Mouse (Mus musculus): ENCODE results near the gene Fgfr2. TPM values are rescaled to one million over a fixed set of nuclear protein-coding genes. Genes with fewer than 3 reads are reported as not detected.

Fgfr2 gene
- polyA plus RNA-seq, 1 experiment: 3.0 TPM

GRCm38 (mm10) chr7:132247091-132247490, 876.1 kb downstream of the Fgfr2 start:
- Histone ChIP-seq H3K4me3 (ENCODE audit: control insufficient read depth, low read depth, low read length) (no peak overlapping the region), H3K27ac (ENCODE audit: control insufficient read depth, insufficient read depth, low read depth, low read length) (no peak overlapping the region), H3K4me1 (ENCODE audit: control insufficient read depth, insufficient read depth, low read length) (peaks cover 13% of the 10 kb centered on the region), H3K36me3 (ENCODE audit: control insufficient read depth, insufficient read depth, low read length) (no peaks in the 10 kb centered on the region), H3K27me3 (ENCODE audit: control insufficient read depth, insufficient read depth, low read length) (no peaks in the 10 kb centered on the region)
- TF ChIP-seq CTCF (IDR thresholded peaks at IDR 0.05; ENCODE audit: control insufficient read depth, insufficient read depth, insufficient replicate concordance, low read depth, low read length) (no peak), POLR2A (IDR thresholded peaks at IDR 0.05; ENCODE audit: control insufficient read depth, low read depth, low read length) (no peak)

- Histone ChIP-seq H3K4me1 (ENCODE audit: control insufficient read depth, insufficient read depth, low read length) (peaks cover 13% of the 10 kb centered on the region), H3K36me3 (ENCODE audit: control insufficient read depth, insufficient read depth, low read length) (no peaks in the 10 kb centered on the region), H3K27me3 (ENCODE audit: control insufficient read depth, insufficient read depth, low read length) (no peaks in the 10 kb centered on the region), H3K4me3 (ENCODE audit: control insufficient read depth, low read depth, low read length) (no peak overlapping the region), H3K27ac (ENCODE audit: control insufficient read depth, insufficient read depth, low read depth, low read length) (no peak overlapping the region)
- no peak for TF ChIP-seq CTCF (IDR thresholded peaks at IDR 0.05; ENCODE audit: control insufficient read depth, insufficient read depth, insufficient replicate concordance, low read depth, low read length)
- no peak for TF ChIP-seq POLR2A (IDR thresholded peaks at IDR 0.05; ENCODE audit: control insufficient read depth, low read depth, low read length)
Measured at GRCm38 (mm10) chr7:132245730-132246129, 877.4 kb downstream of the Fgfr2 start.

GRCm38 (mm10) chr7:132244637-132245036, 878.5 kb downstream of the Fgfr2 start:
- peak overlapping the region; percentile 73 for H3K27ac ChIP-seq (ENCODE audit: control insufficient read depth, insufficient read depth, low read depth, low read length)
- peaks cover 13% of the 10 kb centered on the region for H3K4me1 ChIP-seq (ENCODE audit: control insufficient read depth, insufficient read depth, low read length)
- TF ChIP-seq POLR2A (IDR thresholded peaks at IDR 0.05; ENCODE audit: control insufficient read depth, low read depth, low read length): peak; percentile 92
- TF ChIP-seq CTCF (IDR thresholded peaks at IDR 0.05; ENCODE audit: control insufficient read depth, insufficient read depth, insufficient replicate concordance, low read depth, low read length): no peak
- H3K4me3 ChIP-seq (ENCODE audit: control insufficient read depth, low read depth, low read length): peak overlapping the region; percentile 80
- H3K36me3 ChIP-seq (ENCODE audit: control insufficient read depth, insufficient read depth, low read length): no peaks in the 10 kb centered on the region
- no peaks in the 10 kb centered on the region for H3K27me3 ChIP-seq (ENCODE audit: control insufficient read depth, insufficient read depth, low read length)

- H3K27me3 ChIP-seq (ENCODE audit: control insufficient read depth, insufficient read depth, low read length): no peaks in the 10 kb centered on the region
- no peaks in the 10 kb centered on the region for H3K36me3 ChIP-seq (ENCODE audit: control insufficient read depth, insufficient read depth, low read length)
- peaks cover 13% of the 10 kb centered on the region for H3K4me1 ChIP-seq (ENCODE audit: control insufficient read depth, insufficient read depth, low read length)
- H3K4me3 ChIP-seq (ENCODE audit: control insufficient read depth, low read depth, low read length): no peak overlapping the region
- TF ChIP-seq CTCF (IDR thresholded peaks at IDR 0.05; ENCODE audit: control insufficient read depth, insufficient read depth, insufficient replicate concordance, low read depth, low read length) (no peak), POLR2A (IDR thresholded peaks at IDR 0.05; ENCODE audit: control insufficient read depth, low read depth, low read length) (no peak)
- H3K27ac ChIP-seq (ENCODE audit: control insufficient read depth, insufficient read depth, low read depth, low read length): no peak overlapping the region
Measured at GRCm38 (mm10) chr7:132243225-132243624, 879.9 kb downstream of the Fgfr2 start.

- Histone ChIP-seq H3K4me1 (ENCODE audit: control insufficient read depth, insufficient read depth, low read length) (peaks cover 13% of the 10 kb centered on the region), H3K4me3 (ENCODE audit: control insufficient read depth, low read depth, low read length) (no peak overlapping the region), H3K27ac (ENCODE audit: control insufficient read depth, insufficient read depth, low read depth, low read length) (no peak overlapping the region), H3K36me3 (ENCODE audit: control insufficient read depth, insufficient read depth, low read length) (no peaks in the 10 kb centered on the region), H3K27me3 (ENCODE audit: control insufficient read depth, insufficient read depth, low read length) (no peaks in the 10 kb centered on the region)
- TF ChIP-seq POLR2A (IDR thresholded peaks at IDR 0.05; ENCODE audit: control insufficient read depth, low read depth, low read length) (no peak), CTCF (IDR thresholded peaks at IDR 0.05; ENCODE audit: control insufficient read depth, insufficient read depth, insufficient replicate concordance, low read depth, low read length) (no peak)
Measured at GRCm38 (mm10) chr7:132242617-132243141, 880.5 kb downstream of the Fgfr2 start.

- Histone ChIP-seq H3K27ac (ENCODE audit: control insufficient read depth, insufficient read depth, low read depth, low read length) (no peak overlapping the region), H3K4me1 (ENCODE audit: control insufficient read depth, insufficient read depth, low read length) (peaks cover 2% of the 10 kb centered on the region), H3K27me3 (ENCODE audit: control insufficient read depth, insufficient read depth, low read length) (no peaks in the 10 kb centered on the region), H3K36me3 (ENCODE audit: control insufficient read depth, insufficient read depth, low read length) (no peaks in the 10 kb centered on the region), H3K4me3 (ENCODE audit: control insufficient read depth, low read depth, low read length) (no peak overlapping the region)
- no peak for TF ChIP-seq CTCF (IDR thresholded peaks at IDR 0.05; ENCODE audit: control insufficient read depth, insufficient read depth, insufficient replicate concordance, low read depth, low read length)
- no peak for TF ChIP-seq POLR2A (IDR thresholded peaks at IDR 0.05; ENCODE audit: control insufficient read depth, low read depth, low read length)
Measured at GRCm38 (mm10) chr7:132238921-132239320, 884.2 kb downstream of the Fgfr2 start.

GRCm38 (mm10) chr7:132237191-132237590, 886.0 kb downstream of the Fgfr2 start:
- Histone ChIP-seq H3K4me1 (ENCODE audit: control insufficient read depth, insufficient read depth, low read length) (no peaks in the 10 kb centered on the region; the same call in 1 of the 2 replicates), H3K27ac (ENCODE audit: control insufficient read depth, insufficient read depth, low read depth, low read length) (no peak overlapping the region), H3K27me3 (ENCODE audit: control insufficient read depth, insufficient read depth, low read length) (no peaks in the 10 kb centered on the region), H3K36me3 (ENCODE audit: control insufficient read depth, insufficient read depth, low read length) (no peaks in the 10 kb centered on the region), H3K4me3 (ENCODE audit: control insufficient read depth, low read depth, low read length) (no peak overlapping the region)
- TF ChIP-seq CTCF (IDR thresholded peaks at IDR 0.05; ENCODE audit: control insufficient read depth, insufficient read depth, insufficient replicate concordance, low read depth, low read length): no peak

- H3K27me3 ChIP-seq (ENCODE audit: control insufficient read depth, insufficient read depth, low read length): no peaks in the 10 kb centered on the region
- TF ChIP-seq POLR2A (IDR thresholded peaks at IDR 0.05; ENCODE audit: control insufficient read depth, low read depth, low read length) (no peak), CTCF (IDR thresholded peaks at IDR 0.05; ENCODE audit: control insufficient read depth, insufficient read depth, insufficient replicate concordance, low read depth, low read length) (no peak)
- H3K4me1 ChIP-seq (ENCODE audit: control insufficient read depth, insufficient read depth, low read length): no peaks in the 10 kb centered on the region; the same call in 1 of the 2 replicates
- no peak overlapping the region for H3K27ac ChIP-seq (ENCODE audit: control insufficient read depth, insufficient read depth, low read depth, low read length)
- H3K36me3 ChIP-seq (ENCODE audit: control insufficient read depth, insufficient read depth, low read length): no peaks in the 10 kb centered on the region
- H3K4me3 ChIP-seq (ENCODE audit: control insufficient read depth, low read depth, low read length): no peak overlapping the region
Measured at GRCm38 (mm10) chr7:132236789-132237188, 886.4 kb downstream of the Fgfr2 start.
